Mouse (Mus musculus): ENCODE measurements around the gene Agbl4. TPM values are rescaled to one million over a fixed set of nuclear protein-coding genes. Genes with fewer than 3 reads are reported as not detected.

Agbl4 gene
- polyA plus RNA-seq, 1 experiment from 2014 or later: 0.13 TPM

DNA sequence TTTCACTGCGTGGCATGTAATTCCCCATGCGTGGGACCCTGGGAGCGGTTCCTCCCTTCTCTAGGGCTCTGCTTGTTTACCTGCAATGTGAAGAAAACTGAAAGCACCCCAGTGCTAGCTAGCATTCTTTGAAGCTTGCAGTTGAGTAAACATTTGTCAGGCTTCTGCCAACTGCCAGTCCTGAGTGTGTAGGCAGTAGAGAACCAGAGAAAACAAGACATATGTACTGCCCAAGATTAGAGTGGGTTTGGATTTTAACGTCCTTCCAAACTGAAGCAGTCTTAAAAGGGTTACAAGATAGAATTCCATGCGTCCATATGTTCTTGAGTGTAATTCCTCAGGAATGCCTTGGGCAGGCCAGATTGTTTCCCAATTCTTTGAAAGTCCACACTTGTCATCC, 1035.0 kb downstream of the Agbl4 start:
- Histone ChIP-seq H3K27ac (no peak overlapping the region), H3K36me3 (peaks cover 9% of the 10 kb centered on the region)

DNA sequence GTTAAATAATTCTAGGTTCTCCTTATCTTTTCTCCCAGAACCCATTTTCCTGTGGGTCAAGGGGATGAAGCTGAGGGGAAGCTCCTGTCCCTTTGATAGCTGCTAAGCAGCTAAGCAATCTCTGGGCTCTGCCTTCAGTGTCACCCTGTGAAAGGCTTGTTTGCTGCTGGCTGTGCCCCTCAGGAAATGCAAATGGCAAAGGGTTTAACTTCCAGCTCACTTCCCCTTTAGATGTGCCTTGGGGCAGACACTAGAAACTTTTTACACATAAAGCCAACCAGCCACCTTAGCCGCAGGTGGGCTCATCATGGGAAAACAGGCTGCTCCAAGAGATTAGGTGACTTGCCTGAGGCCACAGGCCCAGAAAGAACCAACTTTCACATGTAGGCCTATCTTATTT, 1044.2 kb downstream of the Agbl4 start:
- Histone ChIP-seq H3K9ac (no peak overlapping the region), H3K36me3 (no peaks in the 10 kb centered on the region), H3K4me3 (replicated peaks) (no peak overlapping the region), H3K4me2 (no peak overlapping the region), H3K4me1 (no peaks in the 10 kb centered on the region), H3K27me3 (replicated peaks) (no peaks in the 10 kb centered on the region), H3K9me3 (no peaks in the 10 kb centered on the region), H3K27ac (no peak overlapping the region)
- ATAC-seq (ENCODE audit: insufficient read depth, low FRiP score, low read depth): no peak
- 77% methylated on average over 1 of the region's 1 CpGs for WGBS

More for the DNA sequence above, 1035.0 kb downstream of the Agbl4 start:
- no peak overlapping the region for H3K4me2 ChIP-seq
- H3K4me1 ChIP-seq: peaks cover 4% of the 10 kb centered on the region; the same call in 1 of the 2 replicates
- ATAC-seq (ENCODE audit: insufficient read depth, low FRiP score, low read depth): no peak
- H3K27me3 ChIP-seq (replicated peaks): no peaks in the 10 kb centered on the region
- H3K9ac ChIP-seq: no peak overlapping the region
- no peaks in the 10 kb centered on the region for H3K9me3 ChIP-seq
- H3K4me3 ChIP-seq (replicated peaks): no peak overlapping the region
- WGBS: 62% methylated on average over 5 of the region's 5 CpGs

DNA sequence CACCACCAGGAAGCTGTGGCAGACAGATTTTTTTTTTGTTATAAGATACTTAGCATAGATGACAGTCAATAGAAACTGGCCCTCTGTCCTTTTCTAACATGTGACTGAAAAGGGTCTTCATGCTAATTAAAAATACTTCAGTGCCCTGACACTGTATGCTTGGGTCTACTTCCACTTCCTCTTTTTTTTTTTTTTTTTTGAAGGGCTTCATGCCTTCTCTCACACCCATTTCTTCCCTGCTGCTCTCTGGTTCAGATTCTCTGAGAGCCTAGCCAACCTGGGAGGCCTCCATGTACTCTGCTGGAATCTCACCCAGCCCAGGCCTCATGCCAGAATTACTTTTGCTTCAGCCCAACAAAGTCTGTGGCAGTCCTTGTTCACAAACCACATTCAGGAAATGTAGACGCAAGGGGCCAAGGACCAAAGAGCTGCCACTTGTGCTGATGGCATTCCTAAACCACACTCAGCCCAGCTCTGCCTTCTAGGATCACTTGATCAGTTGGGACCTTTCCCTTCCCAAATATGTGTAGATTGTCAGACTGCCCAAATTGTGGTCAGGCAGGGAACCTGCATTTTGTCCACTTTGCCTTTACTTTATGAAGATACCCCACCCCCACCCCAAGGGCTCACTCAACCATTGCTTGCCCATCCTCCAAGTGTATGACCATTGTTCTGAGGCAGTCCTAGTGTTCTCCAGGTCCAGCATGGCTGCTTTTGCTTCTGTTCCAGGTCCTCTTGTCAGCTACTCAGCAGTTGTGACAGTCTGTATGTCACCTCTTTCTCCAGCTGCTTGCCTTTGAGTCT, 1045.2 kb downstream of the Agbl4 start:
- H3K4me3 ChIP-seq (replicated peaks): no peak overlapping the region
- H3K4me1 ChIP-seq: no peaks in the 10 kb centered on the region
- H3K27me3 ChIP-seq (replicated peaks): no peaks in the 10 kb centered on the region
- H3K4me2 ChIP-seq: no peak overlapping the region
- no peaks in the 10 kb centered on the region for H3K9me3 ChIP-seq
- ATAC-seq (ENCODE audit: insufficient read depth, low FRiP score, low read depth): no peak
- H3K36me3 ChIP-seq: no peaks in the 10 kb centered on the region
- WGBS: 59% methylated on average over 1 of the region's 1 CpGs
- no peak overlapping the region for H3K27ac ChIP-seq
- no peak overlapping the region for H3K9ac ChIP-seq

DNA sequence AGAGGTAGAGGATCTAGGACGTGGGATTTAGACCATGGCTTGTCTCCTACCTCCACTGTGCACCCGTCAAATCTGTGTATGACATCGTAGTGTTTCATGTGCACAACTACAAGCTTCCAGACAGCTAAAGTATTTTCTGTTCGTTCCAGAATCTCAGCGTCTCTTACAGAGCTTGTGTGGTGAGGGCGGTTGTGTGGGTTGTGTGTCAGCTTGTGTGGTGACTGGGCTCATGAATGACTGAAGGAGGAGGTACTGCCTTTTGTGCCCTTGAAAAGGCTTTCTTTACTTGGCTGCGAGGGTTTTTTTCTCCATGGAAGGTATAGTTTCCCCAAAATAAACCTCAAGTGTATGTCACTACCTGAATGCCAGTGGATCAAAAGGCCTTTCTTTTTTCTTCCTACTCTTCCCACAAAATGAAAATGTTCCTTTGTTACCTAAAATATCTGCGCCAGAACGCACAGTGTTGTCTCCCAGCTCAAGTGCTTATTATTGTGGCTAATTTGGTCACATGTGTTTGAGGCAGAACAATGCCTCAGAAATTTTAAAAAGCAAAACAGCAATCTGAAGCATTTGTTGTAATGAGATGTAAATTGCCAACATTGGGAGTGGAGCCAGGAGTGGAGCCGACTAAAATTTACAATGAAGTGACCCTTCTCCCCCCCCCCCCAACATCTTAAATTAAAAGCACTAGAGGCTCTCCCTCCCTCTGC, 1046.6 kb downstream of the Agbl4 start:
- 0 out of 2 replicates have a peak, but pooled peaks cover 2% of the 10 kb centered on the region for H3K4me1 ChIP-seq
- no peak overlapping the region for H3K4me3 ChIP-seq (replicated peaks)
- WGBS: 80% methylated on average over 10 of the region's 10 CpGs

DNA sequence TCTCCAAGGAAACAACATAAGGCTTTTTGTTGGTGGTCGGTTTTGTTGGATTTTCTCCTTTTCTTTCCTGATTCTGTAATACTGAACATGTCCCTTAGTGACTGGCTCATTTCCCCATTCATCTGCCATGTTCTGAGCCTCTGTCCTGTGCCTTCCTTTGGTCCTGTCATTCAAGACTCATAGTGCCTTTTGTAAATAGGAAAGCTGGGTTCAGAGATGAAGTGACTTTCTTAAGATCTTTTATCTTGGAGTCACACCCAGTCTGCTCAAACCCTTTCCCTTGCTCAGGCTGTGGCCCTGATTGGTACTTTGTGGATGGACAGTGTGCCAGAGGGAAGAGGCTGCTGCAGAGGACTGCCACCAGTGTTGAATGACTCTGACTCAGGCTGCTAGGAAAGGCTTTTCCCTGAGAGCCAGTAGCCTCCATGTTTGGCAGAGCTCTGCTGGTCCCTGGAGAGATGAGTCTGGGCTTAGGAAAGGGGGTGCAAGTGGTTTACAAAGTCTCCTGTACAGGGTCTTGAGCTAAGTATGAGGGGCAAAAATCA, 1047.2 kb downstream of the Agbl4 start:
- H3K4me3 ChIP-seq (replicated peaks): no peak overlapping the region
- H3K4me1 ChIP-seq: 0 out of 2 replicates have a peak, but pooled peaks cover 6% of the 10 kb centered on the region
- no peak overlapping the region for H3K27ac ChIP-seq
- H3K36me3 ChIP-seq: 0 out of 2 replicates have a peak, but pooled peaks cover 2% of the 10 kb centered on the region
- WGBS: 57% methylated on average over 1 of the region's 1 CpGs
- ATAC-seq (ENCODE audit: insufficient read depth, low FRiP score, low read depth): no peak
- H3K4me2 ChIP-seq: no peak overlapping the region
- H3K9ac ChIP-seq: no peak overlapping the region
- H3K27me3 ChIP-seq (replicated peaks): no peaks in the 10 kb centered on the region
- no peaks in the 10 kb centered on the region for H3K9me3 ChIP-seq

More for the DNA sequence above, 1046.6 kb downstream of the Agbl4 start:
- ATAC-seq (ENCODE audit: insufficient read depth, low FRiP score, low read depth): no peak
- Histone ChIP-seq H3K4me2 (no peak overlapping the region), H3K27ac (no peak overlapping the region), H3K9me3 (no peaks in the 10 kb centered on the region), H3K9ac (no peak overlapping the region), H3K27me3 (replicated peaks) (no peaks in the 10 kb centered on the region), H3K36me3 (no peaks in the 10 kb centered on the region)

DNA sequence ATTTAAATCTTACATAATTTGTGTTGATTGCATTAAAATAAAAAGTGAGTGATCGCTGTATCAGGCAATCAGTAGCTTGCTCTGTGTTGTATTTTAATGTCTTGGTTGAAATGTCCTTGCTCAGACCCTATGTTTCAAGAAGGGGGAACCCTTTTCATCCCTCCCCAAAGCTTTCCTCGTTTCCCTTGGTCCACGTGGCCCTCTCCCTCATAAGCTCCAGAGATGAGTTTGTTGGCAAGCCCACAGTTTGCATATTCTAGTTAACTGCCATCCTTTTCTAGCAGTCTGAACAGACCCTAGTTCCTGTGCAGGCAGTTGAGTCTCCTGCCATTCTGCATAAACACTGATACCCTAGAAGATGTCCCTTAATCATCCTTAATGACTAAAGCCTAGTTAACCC, 1050.5 kb downstream of the Agbl4 start:
- WGBS: 74% methylated on average over 3 of the region's 3 CpGs
- H3K36me3 ChIP-seq: 0 out of 2 replicates have a peak, but pooled peaks cover 2% of the 10 kb centered on the region
- no peaks in the 10 kb centered on the region for H3K27me3 ChIP-seq (replicated peaks)
- no peak overlapping the region for H3K9ac ChIP-seq
- ATAC-seq (ENCODE audit: insufficient read depth, low FRiP score, low read depth): no peak
- H3K4me2 ChIP-seq: no peak overlapping the region
- no peak overlapping the region for H3K4me3 ChIP-seq (replicated peaks)
- no peaks in the 10 kb centered on the region for H3K9me3 ChIP-seq
- no peak overlapping the region for H3K27ac ChIP-seq
- 0 out of 2 replicates have a peak, but pooled peaks cover 6% of the 10 kb centered on the region for H3K4me1 ChIP-seq

DNA sequence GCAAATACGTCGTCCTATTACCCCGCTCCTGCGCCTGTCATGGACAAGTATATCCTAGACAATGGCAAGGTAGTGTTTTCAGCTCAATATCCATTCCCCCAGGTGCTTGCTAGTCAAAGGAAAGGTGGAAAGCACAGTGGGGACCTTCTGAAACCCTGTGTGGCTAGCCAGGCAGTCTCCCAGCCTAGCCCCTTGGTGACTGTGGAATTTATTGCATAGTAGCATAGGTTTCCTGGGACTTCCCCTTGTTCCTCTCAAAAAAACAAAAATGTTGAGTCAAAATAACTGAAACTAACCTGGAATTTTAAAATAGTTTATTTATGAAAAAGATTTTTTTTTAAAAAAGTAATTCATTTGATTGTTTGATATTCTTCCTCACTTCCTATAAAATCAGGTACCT, 1051.1 kb downstream of the Agbl4 start:
- no peak for ATAC-seq (ENCODE audit: insufficient read depth, low FRiP score, low read depth)
- H3K4me1 ChIP-seq: 0 out of 2 replicates have a peak, but pooled peaks cover 6% of the 10 kb centered on the region
- no peak overlapping the region for H3K9ac ChIP-seq
- H3K4me3 ChIP-seq (replicated peaks): no peak overlapping the region
- no peak overlapping the region for H3K27ac ChIP-seq
- no peaks in the 10 kb centered on the region for H3K27me3 ChIP-seq (replicated peaks)
- 0 out of 2 replicates have a peak, but pooled peaks cover 2% of the 10 kb centered on the region for H3K36me3 ChIP-seq
- H3K4me2 ChIP-seq: no peak overlapping the region
- WGBS: 97% methylated on average over 4 of the region's 4 CpGs
- H3K9me3 ChIP-seq: no peaks in the 10 kb centered on the region

DNA sequence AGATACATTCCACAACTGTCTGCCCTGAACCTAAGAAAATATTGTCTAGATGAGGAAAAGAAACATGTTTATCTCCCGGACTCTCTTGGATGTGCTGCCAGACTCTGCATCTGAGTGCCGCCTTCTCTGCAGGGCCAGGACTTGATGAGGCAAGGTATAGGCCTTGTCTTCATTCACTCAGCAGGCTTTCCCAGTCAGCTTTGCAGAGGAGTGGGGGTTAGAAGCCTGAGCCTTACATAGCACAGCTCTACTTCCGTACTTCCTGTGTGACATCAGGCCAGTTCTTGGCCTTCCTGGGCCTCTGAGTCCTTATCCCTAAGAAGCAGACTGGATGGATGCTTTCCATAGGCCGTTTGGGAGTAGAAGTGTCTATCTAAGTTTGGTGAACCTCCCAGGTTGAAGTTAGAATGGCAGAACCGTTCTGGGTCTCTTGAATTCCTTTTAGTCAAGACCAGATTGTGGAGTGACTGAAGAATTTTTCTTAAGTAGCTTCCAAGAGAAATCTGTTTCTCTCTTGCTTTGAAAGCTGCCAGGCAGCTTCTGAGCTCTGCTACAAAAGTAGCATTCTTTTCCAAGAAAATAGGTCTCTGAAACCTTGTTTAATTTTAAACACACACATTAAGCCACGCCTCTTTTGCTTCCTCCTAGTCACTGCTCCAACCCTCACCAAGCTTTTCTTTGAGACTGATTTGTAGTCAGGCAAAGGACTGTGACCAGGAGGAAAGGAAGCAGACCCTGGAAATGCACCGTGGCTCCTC, 1052.2 kb downstream of the Agbl4 start:
- Histone ChIP-seq H3K4me3 (replicated peaks) (no peak overlapping the region), H3K4me1 (0 out of 2 replicates have a peak, but pooled peaks cover 6% of the 10 kb centered on the region), H3K9ac (no peak overlapping the region), H3K36me3 (0 out of 2 replicates have a peak, but pooled peaks cover 2% of the 10 kb centered on the region), H3K4me2 (no peak overlapping the region), H3K9me3 (no peaks in the 10 kb centered on the region), H3K27me3 (replicated peaks) (no peaks in the 10 kb centered on the region), H3K27ac (peak overlapping the region; percentile 14; the same call in 1 of the 2 replicates)
- 62% methylated on average over 7 of the region's 7 CpGs for WGBS
- no peak for ATAC-seq (ENCODE audit: insufficient read depth, low FRiP score, low read depth)

DNA sequence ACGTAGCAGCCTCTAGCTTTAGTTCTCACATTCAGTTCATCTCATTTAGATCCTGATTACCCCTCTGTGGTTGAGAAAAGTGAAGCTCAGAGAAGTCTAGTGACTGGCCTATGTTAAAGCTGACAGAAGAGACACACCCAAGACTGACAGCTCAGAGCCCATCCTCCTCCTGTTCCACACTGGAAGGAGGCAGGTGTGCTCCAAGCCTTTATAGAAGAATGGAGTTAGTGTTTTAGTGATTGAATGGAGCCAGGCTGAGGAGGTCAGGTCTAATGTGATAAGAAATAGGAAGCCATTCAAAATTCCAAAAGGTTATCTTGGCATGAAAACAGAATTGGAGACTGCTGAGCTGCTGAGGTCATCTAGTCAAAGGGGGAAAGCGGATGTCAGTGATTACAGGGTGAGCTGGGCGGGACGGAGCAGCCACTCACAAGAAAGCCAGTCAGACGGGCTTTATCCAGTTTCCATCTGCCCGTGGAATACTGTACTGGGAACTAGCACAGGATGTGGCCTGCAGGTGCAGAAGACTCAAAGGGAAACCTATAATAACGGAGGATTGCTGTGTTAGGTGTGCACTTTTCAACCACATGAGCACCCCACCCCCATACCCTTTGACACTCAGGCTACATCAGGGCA, 1053.9 kb downstream of the Agbl4 start:
- Histone ChIP-seq H3K9ac (no peak overlapping the region), H3K4me2 (no peak overlapping the region), H3K9me3 (no peaks in the 10 kb centered on the region), H3K27me3 (replicated peaks) (no peaks in the 10 kb centered on the region), H3K36me3 (0 out of 2 replicates have a peak, but pooled peaks cover 2% of the 10 kb centered on the region), H3K4me1 (0 out of 2 replicates have a peak, but pooled peaks cover 6% of the 10 kb centered on the region), H3K27ac (no peak overlapping the region), H3K4me3 (replicated peaks) (no peak overlapping the region)
- WGBS: 67% methylated on average over 7 of the region's 7 CpGs
- ATAC-seq (ENCODE audit: insufficient read depth, low FRiP score, low read depth): peak; percentile 81

DNA sequence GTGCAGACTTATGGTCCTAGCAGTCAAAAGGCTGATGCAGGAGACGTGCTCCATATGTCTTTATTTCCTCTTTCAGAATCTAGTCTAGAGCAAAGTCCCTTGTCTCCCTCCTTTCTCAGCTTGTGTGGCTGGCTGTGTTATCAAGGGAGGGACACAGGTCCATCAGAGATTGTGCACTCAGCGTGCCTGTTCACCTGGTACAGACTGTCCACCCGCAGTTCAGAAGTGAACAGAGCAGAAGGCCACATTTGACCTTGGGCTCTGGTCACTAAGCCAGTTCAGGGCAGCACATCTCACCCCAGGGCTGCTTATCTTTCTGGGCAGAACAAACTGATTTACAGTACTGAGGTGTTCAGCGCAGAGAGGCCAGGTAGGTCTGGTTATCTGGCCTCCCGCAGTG, 1054.7 kb downstream of the Agbl4 start:
- no peak overlapping the region for H3K4me3 ChIP-seq (replicated peaks)
- H3K27ac ChIP-seq: no peak overlapping the region
- no peaks in the 10 kb centered on the region for H3K9me3 ChIP-seq
- WGBS: 70% methylated on average over 5 of the region's 5 CpGs
- peak; percentile 44 for ATAC-seq (ENCODE audit: insufficient read depth, low FRiP score, low read depth)
- H3K9ac ChIP-seq: no peak overlapping the region
- H3K4me2 ChIP-seq: no peak overlapping the region
- H3K36me3 ChIP-seq: 0 out of 2 replicates have a peak, but pooled peaks cover 2% of the 10 kb centered on the region
- H3K4me1 ChIP-seq: 0 out of 2 replicates have a peak, but pooled peaks cover 6% of the 10 kb centered on the region
- H3K27me3 ChIP-seq (replicated peaks): no peaks in the 10 kb centered on the region

DNA sequence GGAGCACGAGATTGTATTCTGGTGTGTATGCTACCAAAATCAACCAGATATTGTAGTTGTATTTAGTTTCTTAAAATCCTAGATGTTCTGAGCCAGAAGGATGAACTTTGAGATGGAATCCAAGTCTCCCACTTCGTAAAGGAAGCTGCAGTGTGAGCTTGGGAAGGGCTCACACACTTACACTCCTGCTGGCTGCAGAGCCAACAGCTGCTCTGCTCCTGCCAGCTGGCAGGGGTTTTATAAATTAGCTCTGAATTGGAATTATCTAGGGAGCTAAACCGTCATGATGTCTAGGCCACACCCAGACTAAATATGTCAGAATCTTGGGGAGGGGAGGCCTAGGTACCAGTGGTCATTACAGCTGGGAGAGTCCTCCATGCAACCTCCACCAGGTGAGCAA, 1055.8 kb downstream of the Agbl4 start:
- 0 out of 2 replicates have a peak, but pooled peaks cover 6% of the 10 kb centered on the region for H3K4me1 ChIP-seq
- H3K36me3 ChIP-seq: 0 out of 2 replicates have a peak, but pooled peaks cover 2% of the 10 kb centered on the region
- 51% methylated on average over 3 of the region's 3 CpGs for WGBS
- no peak for ATAC-seq (ENCODE audit: insufficient read depth, low FRiP score, low read depth)
- H3K4me2 ChIP-seq: no peak overlapping the region
- H3K27me3 ChIP-seq (replicated peaks): no peaks in the 10 kb centered on the region
- H3K9ac ChIP-seq: no peak overlapping the region
- no peak overlapping the region for H3K4me3 ChIP-seq (replicated peaks)
- no peaks in the 10 kb centered on the region for H3K9me3 ChIP-seq
- H3K27ac ChIP-seq: no peak overlapping the region
